Mouse (Mus musculus): ENCODE data around the gene Garnl3.
"Not testable (repeated sequence)": the region's sequence is repeated elsewhere in the genome, so short reads cannot be mapped to it uniquely, and the experiment has no call there.

Garnl3 gene

GRCm38 (mm10) chr2:33158895-33159294 lies 27.4 kb upstream of the Garnl3 start:
- in situ Hi-C loops (cut with MboI; ENCODE audit: unreplicated experiment in 2 of 2): loop anchor here (5.0 kb wide), 4 partner anchors 188 to 398 kb away; no protein-coding TSS in a partner anchor

DNA sequence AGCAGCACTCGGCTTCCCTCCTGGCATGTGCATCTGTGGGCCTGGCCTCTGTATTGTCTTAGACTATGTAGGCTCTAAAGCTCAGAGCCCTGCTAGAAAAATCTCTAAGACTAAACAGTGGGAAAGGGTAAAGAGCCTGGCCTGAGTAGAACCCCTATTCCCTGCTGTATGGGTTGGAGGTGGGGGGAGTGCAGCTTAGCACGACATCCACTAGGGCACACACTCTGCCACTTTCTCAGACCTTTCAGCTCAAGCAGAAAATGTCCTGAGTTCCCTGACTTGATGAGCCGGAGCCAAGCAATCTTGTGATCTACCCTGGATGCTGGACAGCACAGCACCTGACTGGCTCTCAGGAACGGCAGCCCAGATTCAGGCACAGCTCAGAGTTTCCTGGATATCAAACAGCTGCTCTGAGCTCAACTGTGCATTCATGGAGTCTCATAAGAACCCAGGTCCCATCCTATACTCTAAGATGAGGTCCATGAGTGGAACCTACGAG lies 24.9 kb upstream of the Garnl3 start:
- in situ Hi-C loops (cut with MboI; ENCODE audit: unreplicated experiment in 2 of 2): loop anchor here (5.0 kb wide), 4 partner anchors 191 to 401 kb away; no protein-coding TSS in a partner anchor

DNA sequence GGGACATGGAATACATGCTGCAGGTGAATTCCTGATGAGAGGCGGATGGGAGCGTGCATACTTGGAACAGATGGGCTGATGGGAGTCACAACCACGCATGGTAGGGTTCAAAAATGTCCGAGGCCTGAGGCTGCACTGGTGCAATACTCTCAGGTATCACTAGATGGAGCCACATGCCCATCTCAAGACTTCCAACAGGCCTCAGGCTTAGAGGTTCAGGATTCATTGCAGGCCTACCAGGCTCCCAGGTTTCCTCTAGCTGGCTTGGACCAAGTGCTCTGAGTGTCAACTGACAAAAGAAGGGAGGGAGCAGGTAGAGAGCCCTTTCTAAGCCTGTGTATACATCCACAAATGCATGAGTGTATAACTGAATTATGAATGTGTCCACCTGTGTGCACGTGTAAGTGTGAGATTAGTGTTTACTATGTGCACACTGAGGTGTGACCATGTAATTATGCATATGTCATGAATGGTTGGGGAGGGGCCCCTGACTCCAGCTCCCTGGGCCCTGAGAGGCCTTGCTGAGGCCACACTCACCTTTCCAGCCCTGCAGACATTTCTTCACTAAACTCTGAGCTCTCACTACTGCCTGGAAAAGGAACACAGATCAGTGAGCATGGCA lies 23.4 kb upstream of the Garnl3 start:
- in situ Hi-C loops (cut with MboI; ENCODE audit: unreplicated experiment in 2 of 2): loop anchor here (5.0 kb wide), 4 partner anchors 192 to 402 kb away; no protein-coding TSS in a partner anchor

GRCm38 (mm10) chr2:33146994-33147393 lies 15.5 kb upstream of the Garnl3 start:
- in situ Hi-C loops (cut with MboI; ENCODE audit: unreplicated experiment in 2 of 2): loop anchor here in 1 of 2 experiments (25.0 kb wide), 1 partner anchor 385 kb away; the partner anchor contains the start of gene Tor2a

GRCm38 (mm10) chr2:33143292-33143691 lies 11.8 kb upstream of the Garnl3 start:
- in situ Hi-C loops (cut with MboI; ENCODE audit: unreplicated experiment in 2 of 2): loop anchor here in 1 of 2 experiments (25.0 kb wide), 1 partner anchor 381 kb away; the partner anchor contains the start of gene Tor2a

DNA sequence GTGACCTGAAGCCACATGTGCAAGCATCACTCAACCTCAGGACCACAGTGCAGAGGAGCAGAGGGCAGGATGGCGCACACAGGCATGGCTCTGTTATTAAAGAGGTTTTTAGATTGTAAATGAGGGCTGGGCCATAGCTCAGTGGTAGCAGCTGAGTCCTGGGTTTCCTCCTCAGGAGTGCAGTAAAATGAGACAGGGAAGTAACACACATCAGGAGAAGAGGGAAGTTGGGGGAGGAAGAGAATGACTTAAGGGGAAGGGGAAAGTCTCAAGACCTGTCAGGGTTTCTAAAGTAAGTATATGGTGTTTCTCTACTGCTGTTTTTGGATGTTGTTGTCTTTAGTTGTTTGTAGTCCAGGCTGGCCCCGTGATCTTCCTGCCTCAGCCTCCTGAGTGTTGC lies 7.0 kb upstream of the Garnl3 start:
- in situ Hi-C loops (cut with MboI; ENCODE audit: unreplicated experiment in 2 of 2): loop anchor here in 1 of 2 experiments (25.0 kb wide), 1 partner anchor 376 kb away; the partner anchor contains the start of gene Tor2a

DNA sequence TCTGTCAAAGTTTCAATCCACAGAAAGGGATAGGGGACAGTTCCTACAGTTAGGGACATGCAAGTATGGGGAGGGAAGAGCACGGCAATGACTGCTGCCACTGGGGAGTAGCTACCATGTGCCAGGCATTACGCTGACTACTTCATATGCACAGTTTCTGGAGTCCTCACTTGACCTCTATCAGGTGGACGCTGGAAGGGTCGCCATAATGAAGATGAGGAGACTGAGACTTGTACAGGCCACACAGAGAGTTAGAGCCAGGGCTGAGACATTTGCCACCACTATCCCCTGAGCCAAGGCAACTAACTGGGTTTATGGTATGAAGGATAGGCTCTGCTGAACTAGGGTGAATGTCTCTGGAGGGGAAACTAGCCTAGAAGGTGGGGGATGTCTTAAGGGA lies 6.3 kb upstream of the Garnl3 start:
- in situ Hi-C loops (cut with MboI; ENCODE audit: unreplicated experiment in 2 of 2): loop anchor here in 1 of 2 experiments (25.0 kb wide), 1 partner anchor 375 kb away; the partner anchor contains the start of gene Tor2a

GRCm38 (mm10) chr2:33137244-33137643 lies 5.8 kb upstream of the Garnl3 start:
- in situ Hi-C loops (cut with MboI; ENCODE audit: unreplicated experiment in 2 of 2): loop anchor here in 1 of 2 experiments (25.0 kb wide), 1 partner anchor 375 kb away; the partner anchor contains the start of gene Tor2a

GRCm38 (mm10) chr2:33136366-33136765 lies 4.9 kb upstream of the Garnl3 start:
- in situ Hi-C loops (cut with MboI; ENCODE audit: unreplicated experiment in 2 of 2): loop anchor here in 1 of 2 experiments (25.0 kb wide), 1 partner anchor 374 kb away; the partner anchor contains the start of gene Tor2a

DNA sequence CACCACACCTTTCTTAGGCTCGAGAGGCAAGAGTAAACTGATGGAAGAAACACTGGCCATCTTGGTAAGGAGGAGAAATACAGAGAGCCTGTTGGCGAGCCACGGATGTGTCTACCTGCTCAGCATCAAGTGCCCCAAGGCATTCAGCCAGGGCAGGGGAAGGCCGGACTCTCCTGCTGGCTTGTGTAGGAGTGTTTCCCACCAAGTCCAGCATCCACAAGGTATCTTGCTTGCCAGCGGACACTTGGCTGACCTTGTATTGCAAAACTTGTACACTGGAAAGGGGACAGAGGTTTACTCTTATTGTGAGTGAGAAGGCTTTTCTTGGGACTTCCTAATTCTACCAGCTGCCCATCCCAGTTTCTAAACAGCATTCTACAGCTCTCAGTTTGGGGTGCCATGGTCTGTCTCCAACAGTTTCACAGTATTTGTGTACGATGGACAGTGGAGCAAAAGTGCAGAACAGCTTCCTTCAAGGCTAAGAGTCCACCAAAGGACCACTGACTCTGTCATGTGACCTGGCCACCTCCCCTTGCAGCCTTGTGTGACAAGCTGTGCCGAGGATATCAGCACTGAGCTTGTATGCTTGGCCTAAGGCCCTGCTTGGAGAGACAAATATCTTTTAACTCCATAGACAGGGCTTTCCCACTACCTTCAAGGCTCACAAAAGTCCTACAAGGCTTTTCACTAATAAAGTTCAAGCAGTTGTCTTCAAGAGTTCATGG lies 3.5 kb upstream of the Garnl3 start:
- in situ Hi-C loops (cut with MboI; ENCODE audit: unreplicated experiment in 2 of 2): loop anchor here (5.0 to 25.0 kb wide), 3 partner anchors 148 to 373 kb away; partner anchors contain the start of gene Tor2a (in 1 of the 2)

GRCm38 (mm10) chr2:33132306-33132705 lies 852 bp upstream of the Garnl3 start:
- in situ Hi-C loops (cut with MboI; ENCODE audit: unreplicated experiment in 2 of 2): loop anchor here (5.0 to 25.0 kb wide), 3 partner anchors 145 to 370 kb away; partner anchors contain the start of gene Tor2a (in 1 of the 2)

GRCm38 (mm10) chr2:33130526-33131483 lies 649 bp downstream of the Garnl3 start:
- in situ Hi-C loops (cut with MboI; ENCODE audit: unreplicated experiment in 2 of 2): loop anchor here (5.0 to 25.0 kb wide), 3 partner anchors 144 to 369 kb away; partner anchors contain the start of gene Tor2a (in 1 of the 2)

GRCm38 (mm10) chr2:33130141-33130525 lies 1.3 kb downstream of the Garnl3 start:
- in situ Hi-C loops (cut with MboI; ENCODE audit: unreplicated experiment in 2 of 2): loop anchor here (5.0 to 25.0 kb wide), 3 partner anchors 143 to 368 kb away; partner anchors contain the start of gene Tor2a (in 1 of the 2)

GRCm38 (mm10) chr2:33129696-33130095 lies 1.8 kb downstream of the Garnl3 start:
- in situ Hi-C loops (cut with MboI; ENCODE audit: unreplicated experiment in 2 of 2): loop anchor here (5.0 to 25.0 kb wide), 3 partner anchors 142 to 367 kb away; partner anchors contain the start of gene Tor2a (in 1 of the 2)

DNA sequence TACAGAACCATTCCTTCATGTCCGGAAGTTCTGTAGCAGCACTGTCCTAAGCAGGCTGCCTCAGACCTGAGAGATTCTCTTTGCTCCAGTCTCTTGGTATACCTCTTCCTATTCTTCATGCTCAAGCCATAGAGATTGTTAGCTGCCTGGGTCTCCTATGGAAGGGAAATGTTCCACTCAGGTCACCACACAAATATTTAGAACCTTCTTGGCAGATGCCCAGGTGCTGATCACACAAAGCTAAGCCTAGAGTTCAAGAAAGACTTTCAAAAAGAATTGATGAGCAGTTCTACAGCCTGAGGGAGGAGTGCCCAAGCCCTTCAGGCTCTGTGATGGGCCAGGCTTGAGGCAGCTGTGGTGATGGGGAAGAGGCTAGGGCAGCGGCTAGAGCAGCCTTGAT lies 2.4 kb downstream of the Garnl3 start:
- in situ Hi-C loops (cut with MboI; ENCODE audit: unreplicated experiment in 2 of 2): loop anchor here in 1 of 2 experiments (25.0 kb wide), 1 partner anchor 367 kb away; the partner anchor contains the start of gene Tor2a

DNA sequence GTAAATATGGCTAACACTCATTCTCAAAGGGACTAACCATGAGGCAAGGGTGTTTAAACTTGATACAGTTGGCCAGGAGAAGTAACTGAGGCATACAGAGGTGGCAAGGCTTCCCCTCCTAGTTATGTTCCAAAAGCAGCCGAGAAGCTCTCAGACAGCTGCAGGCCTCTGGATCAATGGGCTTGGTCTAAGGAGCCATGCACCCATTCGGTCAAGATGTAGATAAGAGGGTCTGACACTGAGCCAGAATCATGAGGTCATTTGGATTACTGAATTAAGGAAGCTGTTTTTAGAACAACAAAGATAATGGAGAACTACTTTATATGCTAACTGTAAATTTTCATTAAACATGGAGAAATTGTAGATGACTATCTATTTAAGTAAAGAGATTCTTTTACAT lies 4.2 kb downstream of the Garnl3 start:
- in situ Hi-C loops (cut with MboI; ENCODE audit: unreplicated experiment in 2 of 2): loop anchor here in 1 of 2 experiments (25.0 kb wide), 1 partner anchor 365 kb away; the partner anchor contains the start of gene Tor2a

DNA sequence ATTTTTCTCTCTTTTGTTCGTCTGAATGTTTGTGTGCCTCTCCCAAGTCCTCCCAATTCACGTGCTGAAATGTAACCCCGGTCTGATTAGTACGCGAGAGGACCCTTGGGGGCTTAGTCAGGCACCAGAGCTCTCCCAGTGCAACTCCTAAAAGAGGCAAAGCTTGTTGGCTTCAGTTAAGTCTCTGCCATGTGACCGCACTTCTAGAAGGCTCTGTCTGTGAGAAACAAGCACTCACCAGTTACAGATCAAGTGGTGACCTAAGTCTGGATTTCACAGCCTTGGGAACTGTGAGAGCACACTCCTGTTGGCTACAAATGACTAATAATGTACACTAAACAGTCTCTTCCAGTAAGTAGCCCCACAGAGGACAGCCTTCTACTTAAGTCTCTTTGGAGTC lies 8.6 kb downstream of the Garnl3 start:
- in situ Hi-C loops (cut with MboI; ENCODE audit: unreplicated experiment in 2 of 2): no loop called here

DNA sequence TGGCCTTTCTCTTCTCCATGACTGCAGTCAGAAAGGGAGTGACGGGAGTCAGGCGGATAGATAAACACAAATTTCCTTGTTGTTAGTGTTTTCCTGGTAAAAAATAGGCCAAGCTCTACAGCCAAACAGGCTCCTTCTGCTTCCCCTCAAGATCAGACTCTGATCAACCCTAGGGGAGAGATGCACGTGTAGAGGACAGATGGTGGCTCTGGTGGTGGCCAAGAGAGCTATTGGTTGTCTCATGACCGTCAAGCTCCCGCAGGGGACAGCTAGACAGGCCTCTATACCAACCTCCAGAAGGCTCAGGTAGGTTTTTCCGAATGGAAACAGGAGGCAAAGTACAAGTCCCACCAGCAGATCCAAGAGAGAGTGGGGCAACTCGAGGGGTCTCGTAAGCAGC lies 30.9 kb downstream of the Garnl3 start:
- in situ Hi-C loops (cut with MboI; ENCODE audit: unreplicated experiment in 2 of 2): no loop called here

DNA sequence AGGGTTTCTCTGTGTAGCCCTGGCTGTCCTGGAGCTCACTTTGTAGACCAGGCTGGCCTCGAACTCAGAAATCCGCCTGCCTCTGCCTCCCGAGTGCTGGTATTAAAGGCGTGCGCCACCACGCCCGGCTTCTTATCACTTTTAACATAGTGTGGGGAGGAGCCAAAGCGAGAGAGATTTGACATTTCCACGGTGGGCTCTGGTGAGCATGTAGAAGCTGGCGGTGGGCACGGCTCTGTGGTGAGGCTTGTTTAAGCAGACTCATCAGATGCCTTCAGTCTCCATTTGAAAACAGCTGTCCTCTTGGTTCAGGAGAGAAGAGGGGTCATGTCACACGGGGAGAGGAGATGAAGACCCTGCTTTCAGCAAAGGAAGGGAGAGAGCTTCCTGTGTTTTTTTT lies 34.1 kb downstream of the Garnl3 start:
- in situ Hi-C loops (cut with MboI; ENCODE audit: unreplicated experiment in 2 of 2): not testable (repeated sequence)

All from v-Abl transformed pro-B cells (cell line).